Mouse (Mus musculus) urinary bladder, postnatal 10 days (tissue): ENCODE measurements around the gene Naa50.

ENCODE experiments used
- DNase-seq: peaks from one replicate; pipeline ENCODE4 v3.0.0; 2022; ENCODE audit warnings: low spot score

Gene Naa50

GRCm38 (mm10) chr16:44140186-44140787 lies 657 bp downstream of the Naa50 start:
- peak; percentile 38 for DNase-seq

- DNase-seq = no peak
Observed at GRCm38 (mm10) chr16:44141483-44141882, 1.9 kb downstream of the Naa50 start.

- DNase-seq = no peak
Observed at GRCm38 (mm10) chr16:44149002-44149767, 9.6 kb downstream of the Naa50 start.

GRCm38 (mm10) chr16:44154497-44155057 lies 14.9 kb downstream of the Naa50 start:
- DNase-seq = no peak

GRCm38 (mm10) chr16:44159325-44159724 lies 19.7 kb downstream of the Naa50 start:
- DNase-seq = no peak

- DNase-seq = no peak
Observed at GRCm38 (mm10) chr16:44163831-44164230, 24.2 kb downstream of the Naa50 start.

- no peak for DNase-seq
Observed at GRCm38 (mm10) chr16:44165182-44165581, 25.6 kb downstream of the Naa50 start.

- no peak for DNase-seq
Observed at GRCm38 (mm10) chr16:44168990-44169389, 29.4 kb downstream of the Naa50 start.

GRCm38 (mm10) chr16:44172297-44173154 lies 32.9 kb downstream of the Naa50 start:
- DNase-seq = peak; percentile 91

GRCm38 (mm10) chr16:44173155-44173941 lies 33.7 kb downstream of the Naa50 start, which contains the start of gene Usf3:
Usf3 (plus strand) TSS chr16:44173246.
- DNase-seq = no peak

- DNase-seq = no peak
Observed at GRCm38 (mm10) chr16:44173966-44174530, 34.4 kb downstream of the Naa50 start.

- no peak for DNase-seq
Observed at GRCm38 (mm10) chr16:44175001-44175400, 35.4 kb downstream of the Naa50 start.

GRCm38 (mm10) chr16:44176511-44176910 lies 36.9 kb downstream of the Naa50 start:
- no peak for DNase-seq

GRCm38 (mm10) chr16:44178555-44178954 lies 38.9 kb downstream of the Naa50 start:
- DNase-seq = no peak

GRCm38 (mm10) chr16:44182597-44182996 lies 43.0 kb downstream of the Naa50 start:
- DNase-seq = no peak

- DNase-seq = no peak
Observed at GRCm38 (mm10) chr16:44184769-44185168, 45.1 kb downstream of the Naa50 start.

- no peak for DNase-seq
Observed at GRCm38 (mm10) chr16:44187172-44187571, 47.5 kb downstream of the Naa50 start.

- DNase-seq = no peak
Observed at GRCm38 (mm10) chr16:44188766-44189165, 49.1 kb downstream of the Naa50 start.

- DNase-seq = no peak
Observed at GRCm38 (mm10) chr16:44190032-44190431, 50.4 kb downstream of the Naa50 start.

- no peak for DNase-seq
Observed at GRCm38 (mm10) chr16:44190968-44191367, 51.3 kb downstream of the Naa50 start.

- DNase-seq = no peak
Observed at GRCm38 (mm10) chr16:44199066-44199703, 59.6 kb downstream of the Naa50 start.
